Mouse (Mus musculus) neural tube, embryonic 10.5 days (tissue): ENCODE measurements around the gene Lrrc34.
A peak's percentile ranks its signal among the peaks of the same experiment; 100 is the strongest.

ENCODE experiments used
- DNase-seq: peaks from one replicate; pipeline ENCODE4 v3.0.0-alpha.2; 2017; ENCODE audit warnings: low spot score; ENCODE audit errors: extremely low spot score

Gene Lrrc34

DNA sequence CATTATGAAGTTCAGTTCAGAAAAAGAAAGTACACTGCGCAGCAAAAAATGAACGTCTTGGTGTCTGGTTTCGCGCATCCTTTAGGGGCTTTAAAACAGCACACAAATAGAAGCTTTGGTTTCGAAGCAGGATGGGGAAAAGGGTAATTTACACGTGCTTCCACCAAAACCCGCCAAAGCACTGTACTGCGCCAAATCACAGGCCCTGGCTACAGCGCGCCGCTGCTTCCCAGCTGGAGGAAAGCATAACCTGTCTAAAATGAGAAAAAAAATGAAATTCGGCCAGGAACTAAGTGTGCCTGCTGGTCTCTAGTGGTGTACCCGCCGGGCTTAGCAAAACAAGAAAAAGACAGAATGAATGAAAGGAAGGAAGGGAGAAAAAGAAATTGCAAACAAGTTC, 47.0 kb downstream of the Lrrc34 start:
- peak; percentile 68 for DNase-seq

GRCm38 (mm10) chr3:30599711-30600545, 47.7 kb downstream of the Lrrc34 start, which contains the start of gene Actrt3:
Gene Actrt3 (minus strand): TSS chr3:30599939.
- DNase-seq = peak; percentile 67

- no peak for DNase-seq
These were observed 50.4 kb downstream of the Lrrc34 start for GRCm38 (mm10) chr3:30597271-30597670.

DNA sequence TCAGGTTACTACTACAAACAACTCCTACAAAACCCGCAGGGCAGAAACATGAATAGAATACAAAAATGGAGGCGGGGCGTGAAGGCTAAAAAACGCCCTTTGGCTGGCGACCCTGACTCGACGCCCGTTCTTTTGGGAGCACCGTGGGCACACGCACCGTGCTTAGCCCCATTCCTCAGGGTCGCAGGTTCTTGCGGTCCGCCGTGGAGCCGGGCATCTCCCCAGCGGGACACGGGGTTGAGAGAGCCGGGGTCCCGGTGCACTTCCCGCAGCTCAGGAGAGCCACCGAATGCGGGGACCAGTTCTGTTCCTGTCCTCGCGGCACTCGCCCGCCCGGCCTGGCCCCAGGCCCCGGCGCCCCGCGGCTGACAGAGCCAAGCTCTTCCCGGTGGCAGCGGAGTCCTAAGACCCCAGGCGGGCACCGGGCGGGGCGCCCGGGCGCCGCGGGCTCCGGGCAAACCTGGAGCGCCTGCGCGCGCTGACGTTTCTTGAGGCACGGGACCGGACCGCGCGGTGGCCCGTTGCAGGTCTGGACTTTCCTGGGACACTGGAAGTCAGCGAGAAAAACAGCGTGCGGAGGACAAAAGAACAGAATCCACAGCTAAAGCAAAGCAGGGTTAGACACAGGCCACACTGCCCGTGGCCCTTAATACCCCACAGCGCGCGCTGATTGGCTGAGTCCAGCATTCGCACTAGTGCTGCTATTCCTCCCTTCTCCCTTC, 52.4 kb downstream of the Lrrc34 start:
- peak; percentile 70 for DNase-seq

DNA sequence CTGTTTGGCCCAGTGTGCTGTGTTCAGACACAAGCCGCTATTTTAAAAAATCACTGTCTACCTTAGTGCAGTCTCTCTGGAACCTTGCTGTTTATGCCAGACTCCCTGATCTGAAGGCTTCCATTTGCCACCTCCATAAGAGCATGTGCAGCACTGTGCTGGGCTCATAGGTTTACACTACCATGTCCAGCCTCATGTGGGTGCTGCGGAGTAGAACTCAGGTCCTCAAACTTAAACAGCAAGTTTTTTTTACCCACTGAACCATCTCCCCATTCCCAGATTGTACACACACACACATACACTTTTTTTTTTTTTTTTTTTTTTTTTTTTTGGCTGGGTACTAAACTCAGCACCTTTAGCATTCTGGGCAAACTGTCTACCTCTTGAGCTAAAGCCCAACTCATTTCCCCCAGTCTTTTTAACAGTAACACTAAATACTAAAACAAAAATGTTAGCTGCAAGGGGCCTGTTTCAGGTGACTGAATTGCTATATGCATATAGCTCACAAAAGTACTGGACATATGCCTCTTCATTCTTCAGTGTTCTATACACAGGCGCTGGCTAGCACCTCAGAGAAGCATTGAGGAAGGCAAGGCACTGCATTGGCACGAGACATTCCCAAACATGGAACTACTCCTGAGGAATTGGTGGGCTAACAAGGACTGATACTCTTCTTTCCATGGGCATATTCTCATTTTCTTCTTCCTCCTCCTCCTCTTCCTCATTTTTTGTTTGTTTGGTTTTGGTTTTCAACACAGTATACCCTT, 53.8 kb downstream of the Lrrc34 start:
- no peak for DNase-seq

GRCm38 (mm10) chr3:30592418-30592853, 55.2 kb downstream of the Lrrc34 start:
- DNase-seq = peak; percentile 31

DNA sequence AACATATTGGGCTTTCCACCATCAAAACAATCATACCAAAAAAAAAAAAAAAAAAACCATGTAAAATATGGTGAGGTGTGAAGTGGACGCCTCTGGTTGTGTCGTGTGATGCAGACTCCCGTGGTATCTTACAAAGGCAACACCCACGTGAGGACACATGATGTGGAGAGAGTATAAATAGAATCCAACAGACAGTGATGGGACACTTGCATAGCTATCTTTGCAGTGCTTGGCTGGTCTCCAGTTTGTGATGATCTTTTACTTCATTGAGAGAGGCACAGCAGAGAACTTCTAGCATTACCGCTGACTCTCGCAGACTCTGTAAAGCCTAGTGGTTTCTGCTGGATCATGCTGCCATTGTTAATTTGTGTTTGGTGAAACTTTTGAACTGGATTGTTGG, 58.8 kb downstream of the Lrrc34 start:
- DNase-seq = no peak
